Mouse (Mus musculus): ENCODE measurements around the gene Atp12a. TPM values are rescaled to one million over a fixed set of nuclear protein-coding genes. Genes with fewer than 3 reads are reported as not detected.

The Atp12a gene
- polyA plus RNA-seq, 1 experiment from 2014 or later = 0.14 TPM

DNA sequence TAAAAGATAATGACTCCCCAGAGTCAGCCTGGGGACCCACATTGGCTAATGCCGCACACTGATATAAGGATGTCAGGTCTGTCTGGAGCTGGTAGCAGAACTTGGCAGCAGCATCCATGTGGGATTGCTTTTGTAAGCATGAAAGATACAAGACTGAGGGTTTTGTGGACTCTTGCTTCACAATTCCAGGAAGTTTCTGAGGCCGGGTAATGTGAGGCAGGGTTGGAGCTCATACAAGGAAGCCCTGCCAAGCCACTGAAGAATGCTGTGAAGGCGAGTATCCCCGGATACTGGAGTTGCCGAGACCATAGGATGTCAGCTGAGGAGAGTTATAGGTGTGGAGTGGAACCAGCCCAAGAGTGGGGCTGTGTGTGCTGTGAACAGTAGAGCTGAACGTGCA lies 5.7 kb upstream of the Atp12a start:
- Histone ChIP-seq H3K9ac (ENCODE audit: low read length) (no peak overlapping the region), H3K4me1 (ENCODE audit: control insufficient read depth, insufficient read depth, low read length) (no peaks in the 10 kb centered on the region), H3K27ac (ENCODE audit: low read depth, low read length) (no peak overlapping the region), H3K4me2 (ENCODE audit: low read length) (no peak overlapping the region), H3K4me3 (ENCODE audit: low read depth, low read length) (no peak overlapping the region), H3K9me3 (replicated peaks; ENCODE audit: control insufficient read depth, low read length) (no peaks in the 10 kb centered on the region), H3K36me3 (ENCODE audit: control insufficient read depth, insufficient read depth, low read length) (no peaks in the 10 kb centered on the region), H3K27me3 (replicated peaks; ENCODE audit: control insufficient read depth, insufficient read depth, low read length) (peaks cover 10% of the 10 kb centered on the region)
- DNase-seq (ENCODE audit: low spot score) (no peak), ATAC-seq (no peak)
- WGBS = 78% methylated on average over 6 of the region's 6 CpGs

DNA sequence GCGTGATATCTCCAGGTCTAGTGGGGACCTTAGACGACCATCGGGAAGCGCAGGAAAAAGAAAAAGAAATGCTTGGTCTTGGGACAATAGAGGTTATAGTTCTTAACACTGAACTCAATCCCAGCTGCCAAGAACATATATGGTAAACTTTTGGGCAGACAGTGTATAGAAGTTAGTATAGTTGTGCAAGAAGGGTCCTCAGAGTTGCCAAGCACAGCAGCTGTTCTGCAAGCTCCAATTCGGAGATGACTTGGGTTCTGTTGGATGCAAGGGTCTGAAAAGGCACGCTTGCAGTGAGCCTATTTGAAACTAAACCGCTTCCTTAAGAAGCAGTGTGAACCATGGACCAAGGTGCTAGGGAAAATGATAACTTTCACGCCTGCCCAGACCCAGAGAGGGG lies 424 bp downstream of the Atp12a start:
- no peaks in the 10 kb centered on the region for H3K9me3 ChIP-seq (replicated peaks; ENCODE audit: control insufficient read depth, low read length)
- peak overlapping the region; percentile 35 for H3K4me3 ChIP-seq (ENCODE audit: low read depth, low read length)
- ATAC-seq = no peak
- 40% methylated on average over 8 of the region's 8 CpGs for WGBS
- peak overlapping the region; percentile 49 for H3K9ac ChIP-seq (ENCODE audit: low read length)
- no peaks in the 10 kb centered on the region for H3K36me3 ChIP-seq (ENCODE audit: control insufficient read depth, insufficient read depth, low read length)
- no peaks in the 10 kb centered on the region for H3K4me1 ChIP-seq (ENCODE audit: control insufficient read depth, insufficient read depth, low read length)
- no peak for DNase-seq (ENCODE audit: low spot score)
- peak overlapping the region; percentile 67 for H3K4me2 ChIP-seq (ENCODE audit: low read length)
- H3K27ac ChIP-seq (ENCODE audit: low read depth, low read length) = no peak overlapping the region
- H3K27me3 ChIP-seq (replicated peaks; ENCODE audit: control insufficient read depth, insufficient read depth, low read length) = peaks cover 31% of the 10 kb centered on the region

DNA sequence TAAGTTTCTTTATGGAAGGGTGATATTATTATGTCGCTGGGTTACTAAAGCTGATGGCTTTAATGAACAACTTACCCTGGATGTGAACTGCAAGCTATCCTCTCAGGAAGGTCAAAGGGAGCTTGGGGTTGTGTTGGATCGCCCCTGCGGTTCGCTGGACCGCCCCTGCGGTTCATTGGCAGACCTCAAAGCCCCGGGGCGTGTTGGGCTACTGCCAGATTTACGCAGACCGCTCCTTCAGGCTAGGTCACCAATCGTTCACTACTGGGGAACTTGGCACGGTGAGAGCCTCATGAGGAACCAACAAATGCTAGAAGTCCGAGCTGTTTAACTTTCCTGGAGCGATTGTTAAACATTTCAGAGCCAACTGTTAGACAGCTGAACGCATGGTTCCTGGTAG lies 1.8 kb downstream of the Atp12a start:
- no peaks in the 10 kb centered on the region for H3K36me3 ChIP-seq (ENCODE audit: control insufficient read depth, insufficient read depth, low read length)
- H3K9me3 ChIP-seq (replicated peaks; ENCODE audit: control insufficient read depth, low read length) = no peaks in the 10 kb centered on the region
- no peaks in the 10 kb centered on the region for H3K4me1 ChIP-seq (ENCODE audit: control insufficient read depth, insufficient read depth, low read length)
- DNase-seq (ENCODE audit: low spot score) (no peak), ATAC-seq (no peak)
- peaks cover 31% of the 10 kb centered on the region for H3K27me3 ChIP-seq (replicated peaks; ENCODE audit: control insufficient read depth, insufficient read depth, low read length)
- H3K27ac ChIP-seq (ENCODE audit: low read depth, low read length) = no peak overlapping the region
- no peak overlapping the region for H3K9ac ChIP-seq (ENCODE audit: low read length)
- H3K4me3 ChIP-seq (ENCODE audit: low read depth, low read length) = no peak overlapping the region
- WGBS = 37% methylated on average over 15 of the region's 15 CpGs
- no peak overlapping the region for H3K4me2 ChIP-seq (ENCODE audit: low read length)

DNA sequence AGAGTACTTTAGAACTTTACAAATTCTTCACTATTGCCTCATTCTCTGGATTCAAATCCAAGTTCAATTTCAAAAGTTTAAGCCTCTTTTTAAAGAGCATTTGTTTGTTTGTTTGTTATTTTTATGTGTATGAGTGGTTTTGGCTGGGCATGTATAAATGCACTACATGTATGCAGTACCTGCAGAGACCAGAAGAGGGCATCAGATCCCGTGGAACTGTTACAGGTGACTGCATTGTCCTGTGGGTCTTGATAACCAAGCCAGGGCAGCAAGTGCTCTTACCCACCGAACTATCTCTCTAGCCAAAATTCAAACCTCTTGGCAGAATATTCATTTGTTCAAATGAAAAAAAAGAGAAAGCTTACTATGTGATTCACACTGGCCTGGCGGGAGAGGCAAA lies 4.0 kb downstream of the Atp12a start:
- Histone ChIP-seq H3K9me3 (replicated peaks; ENCODE audit: control insufficient read depth, low read length) (no peaks in the 10 kb centered on the region), H3K9ac (ENCODE audit: low read length) (no peak overlapping the region), H3K36me3 (ENCODE audit: control insufficient read depth, insufficient read depth, low read length) (no peaks in the 10 kb centered on the region), H3K4me3 (ENCODE audit: low read depth, low read length) (no peak overlapping the region), H3K4me2 (ENCODE audit: low read length) (no peak overlapping the region), H3K27me3 (replicated peaks; ENCODE audit: control insufficient read depth, insufficient read depth, low read length) (peaks cover 24% of the 10 kb centered on the region), H3K27ac (ENCODE audit: low read depth, low read length) (no peak overlapping the region), H3K4me1 (ENCODE audit: control insufficient read depth, insufficient read depth, low read length) (no peaks in the 10 kb centered on the region)
- DNase-seq (ENCODE audit: low spot score) = no peak
- WGBS = 50% methylated on average over 3 of the region's 3 CpGs
- no peak for ATAC-seq

DNA sequence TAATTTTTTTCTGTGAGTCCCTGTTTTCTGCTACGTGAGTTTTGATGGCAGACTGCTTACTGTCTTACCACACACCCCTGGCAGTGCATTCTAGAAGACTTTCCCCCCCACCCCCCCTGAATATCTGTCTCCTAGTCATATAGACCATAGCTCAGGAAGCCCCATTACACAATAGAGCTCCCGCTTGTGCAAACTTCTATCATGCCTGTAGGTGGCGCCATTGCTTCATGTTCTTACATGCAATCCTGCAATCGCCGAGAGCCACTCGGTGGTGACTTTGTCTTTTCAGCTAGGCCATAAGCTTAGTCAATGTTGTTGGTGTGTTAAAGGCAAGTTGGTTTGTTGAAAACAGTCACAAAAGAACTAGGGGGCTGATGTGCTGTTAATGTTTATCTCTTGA lies 10.9 kb downstream of the Atp12a start:
- no peaks in the 10 kb centered on the region for H3K27me3 ChIP-seq (replicated peaks; ENCODE audit: control insufficient read depth, insufficient read depth, low read length)
- H3K4me3 ChIP-seq (ENCODE audit: low read depth, low read length) = no peak overlapping the region
- no peaks in the 10 kb centered on the region for H3K9me3 ChIP-seq (replicated peaks; ENCODE audit: control insufficient read depth, low read length)
- H3K4me1 ChIP-seq (ENCODE audit: control insufficient read depth, insufficient read depth, low read length) = no peaks in the 10 kb centered on the region
- H3K27ac ChIP-seq (ENCODE audit: low read depth, low read length) = no peak overlapping the region
- peak; percentile 78; the same call in 1 of the 2 replicates for ATAC-seq
- 3% methylated on average over 6 of the region's 6 CpGs for WGBS
- no peak overlapping the region for H3K9ac ChIP-seq (ENCODE audit: low read length)
- H3K4me2 ChIP-seq (ENCODE audit: low read length) = no peak overlapping the region
- peak; percentile 93 for DNase-seq (ENCODE audit: low spot score)
- no peaks in the 10 kb centered on the region for H3K36me3 ChIP-seq (ENCODE audit: control insufficient read depth, insufficient read depth, low read length)

DNA sequence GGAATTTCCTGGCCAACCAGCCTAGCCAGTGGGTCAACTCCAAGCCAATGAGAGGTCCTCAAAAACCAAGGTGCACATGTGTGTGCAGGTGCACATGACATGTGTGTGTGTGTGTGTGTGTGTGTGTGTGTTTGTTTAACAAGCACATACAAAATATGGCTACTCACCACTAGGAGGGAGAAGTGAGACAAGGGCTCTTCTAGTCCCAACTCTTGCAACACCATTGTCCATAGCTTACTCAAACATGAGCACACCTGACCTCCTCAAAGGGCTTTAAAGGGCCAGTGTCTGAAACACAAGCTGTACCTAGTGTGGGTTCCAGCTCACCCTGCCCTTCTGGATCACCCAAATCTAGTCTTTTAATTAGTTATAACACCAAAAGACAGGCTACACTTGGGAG lies 12.9 kb downstream of the Atp12a start:
- DNase-seq (ENCODE audit: low spot score) (no peak), ATAC-seq (no peak)
- Histone ChIP-seq H3K27me3 (replicated peaks; ENCODE audit: control insufficient read depth, insufficient read depth, low read length) (no peaks in the 10 kb centered on the region), H3K9ac (ENCODE audit: low read length) (no peak overlapping the region), H3K4me3 (ENCODE audit: low read depth, low read length) (no peak overlapping the region), H3K36me3 (ENCODE audit: control insufficient read depth, insufficient read depth, low read length) (no peaks in the 10 kb centered on the region), H3K27ac (ENCODE audit: low read depth, low read length) (no peak overlapping the region), H3K4me1 (ENCODE audit: control insufficient read depth, insufficient read depth, low read length) (no peaks in the 10 kb centered on the region), H3K9me3 (replicated peaks; ENCODE audit: control insufficient read depth, low read length) (no peaks in the 10 kb centered on the region), H3K4me2 (ENCODE audit: low read length) (no peak overlapping the region)

DNA sequence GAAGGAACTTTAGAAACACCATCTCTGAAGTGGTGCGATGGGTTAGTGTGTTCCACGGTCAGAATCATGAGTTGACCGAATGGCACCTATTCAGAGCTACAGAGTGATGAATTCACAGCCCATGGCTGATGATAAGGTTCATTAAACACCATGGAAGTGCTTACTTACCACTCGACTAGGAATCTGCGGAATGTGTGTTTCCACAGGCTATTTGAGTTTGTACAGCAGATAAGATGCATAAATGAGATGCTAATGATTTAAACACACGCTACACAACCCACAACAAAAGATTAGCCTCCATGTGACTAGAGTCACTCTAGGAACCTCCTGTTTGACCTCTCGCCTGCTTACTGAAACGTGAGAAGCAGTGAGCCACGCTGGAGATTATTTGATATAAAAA lies 14.5 kb downstream of the Atp12a start:
- Histone ChIP-seq H3K4me3 (ENCODE audit: low read depth, low read length) (no peak overlapping the region), H3K4me2 (ENCODE audit: low read length) (no peak overlapping the region), H3K9ac (ENCODE audit: low read length) (no peak overlapping the region), H3K27me3 (replicated peaks; ENCODE audit: control insufficient read depth, insufficient read depth, low read length) (no peaks in the 10 kb centered on the region), H3K4me1 (ENCODE audit: control insufficient read depth, insufficient read depth, low read length) (no peaks in the 10 kb centered on the region), H3K36me3 (ENCODE audit: control insufficient read depth, insufficient read depth, low read length) (no peaks in the 10 kb centered on the region), H3K27ac (ENCODE audit: low read depth, low read length) (no peak overlapping the region), H3K9me3 (replicated peaks; ENCODE audit: control insufficient read depth, low read length) (no peaks in the 10 kb centered on the region)
- WGBS = 75% methylated on average over 9 of the region's 9 CpGs
- ATAC-seq (no peak), DNase-seq (ENCODE audit: low spot score) (no peak)

DNA sequence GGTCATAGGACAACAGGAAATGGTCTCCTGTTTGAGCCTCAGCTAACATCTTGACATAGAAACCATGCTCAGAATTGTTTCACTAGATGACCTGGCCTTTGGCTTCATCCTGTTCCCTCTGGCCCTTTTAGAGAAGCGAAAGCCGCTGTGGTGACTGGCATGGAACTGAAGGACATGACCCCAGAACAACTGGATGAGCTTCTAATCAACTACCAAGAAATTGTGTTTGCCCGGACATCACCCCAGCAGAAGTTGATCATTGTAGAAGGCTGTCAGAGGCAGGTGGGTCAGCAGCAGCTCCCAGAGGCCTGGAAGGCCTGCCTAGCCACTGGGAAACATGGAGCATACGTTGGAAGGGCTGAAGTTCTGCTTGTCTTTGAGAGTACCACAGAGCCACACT lies 17.5 kb downstream of the Atp12a start:
- Histone ChIP-seq H3K9me3 (replicated peaks; ENCODE audit: control insufficient read depth, low read length) (no peaks in the 10 kb centered on the region), H3K4me3 (ENCODE audit: low read depth, low read length) (no peak overlapping the region), H3K27ac (ENCODE audit: low read depth, low read length) (no peak overlapping the region), H3K4me1 (ENCODE audit: control insufficient read depth, insufficient read depth, low read length) (no peaks in the 10 kb centered on the region), H3K36me3 (ENCODE audit: control insufficient read depth, insufficient read depth, low read length) (no peaks in the 10 kb centered on the region), H3K27me3 (replicated peaks; ENCODE audit: control insufficient read depth, insufficient read depth, low read length) (no peaks in the 10 kb centered on the region), H3K4me2 (ENCODE audit: low read length) (no peak overlapping the region), H3K9ac (ENCODE audit: low read length) (no peak overlapping the region)
- no peak for DNase-seq (ENCODE audit: low spot score)
- ATAC-seq = no peak
- 85% methylated on average over 4 of the region's 4 CpGs for WGBS

DNA sequence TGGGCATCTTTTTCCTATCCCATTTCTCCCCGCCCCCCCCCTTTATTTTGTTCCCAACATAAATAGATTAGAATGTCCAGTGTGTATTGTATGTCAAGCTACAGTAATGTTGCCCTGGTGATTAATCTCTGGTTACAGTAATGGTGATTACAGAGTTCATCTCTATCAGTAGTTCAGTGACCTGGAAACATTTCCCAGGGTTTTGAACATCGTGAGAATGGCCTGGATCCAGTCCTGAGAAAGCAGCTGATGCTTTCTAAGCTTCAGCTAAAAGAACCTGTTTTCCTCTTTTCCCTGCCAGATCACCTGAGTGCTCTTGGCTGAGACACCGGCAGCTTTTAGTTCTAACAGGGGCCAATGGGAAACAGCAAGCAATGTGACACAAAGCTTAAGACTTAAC lies 25.4 kb downstream of the Atp12a start:
- Histone ChIP-seq H3K9me3 (replicated peaks; ENCODE audit: control insufficient read depth, low read length) (no peaks in the 10 kb centered on the region), H3K9ac (ENCODE audit: low read length) (no peak overlapping the region), H3K27ac (ENCODE audit: low read depth, low read length) (no peak overlapping the region), H3K27me3 (replicated peaks; ENCODE audit: control insufficient read depth, insufficient read depth, low read length) (no peaks in the 10 kb centered on the region), H3K4me3 (ENCODE audit: low read depth, low read length) (no peak overlapping the region), H3K4me1 (ENCODE audit: control insufficient read depth, insufficient read depth, low read length) (peaks cover 2% of the 10 kb centered on the region; the same call in 1 of the 2 replicates), H3K4me2 (ENCODE audit: low read length) (no peak overlapping the region), H3K36me3 (ENCODE audit: control insufficient read depth, insufficient read depth, low read length) (no peaks in the 10 kb centered on the region)
- ATAC-seq (peak; percentile 68; the same call in 1 of the 2 replicates), DNase-seq (ENCODE audit: low spot score) (peak; percentile 58)
- 51% methylated on average over 3 of the region's 3 CpGs for WGBS
